ENCODE assay signal across 9 mouse cellular contexts in genomic region chr10:52274910-52275604, GRCm38 (mm10). TPM values are rescaled to one million over a fixed set of nuclear protein-coding genes. Genes with fewer than 3 reads are reported as not detected.
DNase-seq lines count a peak whose midpoint lies in the region; ATAC-seq and TF ChIP-seq lines count a peak whose summit lies in the region.
"Had no signal": no experiment of that assay in that cellular context is flagged by ENCODE, and none has a peak within 500 bp of the region (broad histone marks: within the 10 kb centered on the region; RNA-seq: fewer than 3 reads in every experiment).

No protein-coding gene starts in this region.

- WGBS in forebrain, embryonic 14.5 days, result 28% methylated on average over 15 of the region's 15 CpGs

- peak; percentile 4; the same call in 1 of the 2 replicates for ATAC-seq in forebrain, embryonic 14.5 days

- peaks cover 6% of the 10 kb centered on the region for H3K9me3 ChIP-seq in E14TG2a.4 (ENCODE audit: low read length)
- H3K9me3 ChIP-seq in forebrain, embryonic 14.5 days (replicated peaks; ENCODE audit: control insufficient read depth, low read length), result no peaks in the 10 kb centered on the region
- H3K9me3 ChIP-seq: G1E had no signal

- no peak for TF ChIP-seq CTCF in gastrocnemius, adult 2 months (IDR thresholded peaks at IDR 0.05)
- TF ChIP-seq CTCF in E14TG2a.4 (conservative IDR thresholded peaks at IDR 0.05; ENCODE audit: low read length), result no peak

- H3K4me1 ChIP-seq in E14TG2a.4 (replicated peaks; ENCODE audit: low read depth, low read length), result peaks cover 87% of the 10 kb centered on the region
- peaks cover 16% of the 10 kb centered on the region for H3K4me1 ChIP-seq in forebrain, embryonic 14.5 days (ENCODE audit: control insufficient read depth, insufficient read depth, low read length)

- no peak for DNase-seq in gastrocnemius, adult 2 months
- no peak for DNase-seq in gastrocnemius, postnatal 25 days
- DNase-seq in forebrain, embryonic 14.5 days (ENCODE audit: low spot score), result peak; percentile 47
- DNase-seq in kidney, postnatal 14 days, result peak; percentile 45
- no peak for DNase-seq in thymus, postnatal 10 days (ENCODE audit: low spot score in 2 of 2)
- DNase-seq in ovary, postnatal 36 days (ENCODE audit: low spot score), result no peak
- no peak for DNase-seq in adrenal gland, postnatal 10 days

- H3K4me2 ChIP-seq in forebrain, embryonic 14.5 days (ENCODE audit: low read length), result peak overlapping the region; percentile 16; the same call in 1 of the 2 replicates

- peak overlapping the region; percentile 21; the same call in 1 of the 2 replicates for H3K9ac ChIP-seq in forebrain, embryonic 14.5 days (ENCODE audit: low read length)

- H3K27me3 ChIP-seq in E14TG2a.4 (ENCODE audit: insufficient read depth, low read length), result no peaks in the 10 kb centered on the region
- H3K27me3 ChIP-seq in forebrain, embryonic 14.5 days (replicated peaks; ENCODE audit: control insufficient read depth, insufficient read depth, low read length), result no peaks in the 10 kb centered on the region

- H3K27ac ChIP-seq in gastrocnemius, adult 2 months, result peak overlapping the region; percentile 53
- H3K27ac ChIP-seq in forebrain, embryonic 14.5 days (ENCODE audit: low read depth, low read length), result peak overlapping the region; percentile 29

- peak overlapping the region; percentile 15; the same call in 1 of the 2 replicates for H3K4me3 ChIP-seq in gastrocnemius, adult 2 months
- peak overlapping the region; percentile 43 for H3K4me3 ChIP-seq in E14TG2a.4 (replicated peaks; ENCODE audit: low read length)
- H3K4me3 ChIP-seq in forebrain, embryonic 14.5 days (ENCODE audit: low read depth, low read length), result no peak overlapping the region

- H3K36me3 ChIP-seq in E14TG2a.4 (ENCODE audit: insufficient read depth, low read length), result peaks cover 13% of the 10 kb centered on the region
- H3K36me3 ChIP-seq in forebrain, embryonic 14.5 days (ENCODE audit: control insufficient read depth, insufficient read depth, low read length), result no peaks in the 10 kb centered on the region
- H3K36me3 ChIP-seq: G1E had no signal

- intact Hi-C loops in gastrocnemius, adult 2 months (cut with DNase I), result no loop called here

RNA-seq across cellular contexts. Expression of gene Dcbld1, which starts 41.6 kb away (rescaled TPM):
- 1 to 10 TPM; 1.3 to 1.8 TPM for total RNA-seq in gastrocnemius, adult 2 months (2021)
- 1 to 10 TPM; 1.3 to 1.7 TPM for total RNA-seq in gastrocnemius, postnatal 25 days (2021)
- 16.1 and 17.0 TPM in 2 replicates for polyA plus RNA-seq in forebrain, embryonic 14.5 days (2014; fragmentation: Nextera tagmentation; extraction: Ambion mirVana)
- total RNA-seq in adrenal gland, postnatal 10 days (2021), result 1 to 10 TPM; 6.8 to 7.0 TPM
- polyA plus RNA-seq: G1E had no signal

Comparison
In these comparisons a context has a peak if more than half of its experiments do, and no peak if none do; other contexts are left out.
1. DNase-seq: peak in forebrain, embryonic 14.5 days (single experiment) and kidney, postnatal 14 days (single experiment); none in gastrocnemius, adult 2 months (single experiment), gastrocnemius, postnatal 25 days (single experiment), thymus, postnatal 10 days (0 of 2), ovary, postnatal 36 days (single experiment) and adrenal gland, postnatal 10 days (single experiment).